Mouse (Mus musculus) MN1 (cell line): ENCODE data around the gene Vgll2.

Experiments used
- DNase-seq: peaks from one replicate; pipeline ENCODE4 v3.0.0-alpha.2; 2016; ENCODE audit warnings: low spot score

Gene Vgll2

GRCm38 (mm10) chr10:52022413-52023212 lies at the start of gene Vgll2:
Vgll2 (plus strand) TSS chr10:52022502.
- DNase-seq, result no peak

DNA sequence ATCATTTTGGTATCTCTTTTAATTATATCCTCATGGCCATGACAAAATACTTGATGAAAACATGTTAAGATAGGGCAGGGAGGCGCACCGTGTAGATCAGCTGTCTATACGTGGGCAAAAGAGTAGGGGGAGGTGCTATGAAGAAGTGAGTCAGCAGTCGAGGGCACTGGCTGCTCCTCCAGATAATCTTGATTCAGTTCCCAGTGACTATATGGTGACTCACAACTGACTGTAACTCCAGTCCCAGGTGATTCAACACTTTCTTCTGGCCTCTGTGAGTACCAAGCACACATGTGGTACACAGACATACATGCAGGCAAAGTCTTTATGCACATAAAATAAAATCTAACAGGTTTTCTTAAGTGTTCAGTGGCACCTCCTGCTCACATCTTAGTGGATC lies 47.2 kb upstream of the Vgll2 start:
- no peak for DNase-seq

GRCm38 (mm10) chr10:51975587-51975986 lies 46.7 kb upstream of the Vgll2 start:
- DNase-seq, result no peak

DNA sequence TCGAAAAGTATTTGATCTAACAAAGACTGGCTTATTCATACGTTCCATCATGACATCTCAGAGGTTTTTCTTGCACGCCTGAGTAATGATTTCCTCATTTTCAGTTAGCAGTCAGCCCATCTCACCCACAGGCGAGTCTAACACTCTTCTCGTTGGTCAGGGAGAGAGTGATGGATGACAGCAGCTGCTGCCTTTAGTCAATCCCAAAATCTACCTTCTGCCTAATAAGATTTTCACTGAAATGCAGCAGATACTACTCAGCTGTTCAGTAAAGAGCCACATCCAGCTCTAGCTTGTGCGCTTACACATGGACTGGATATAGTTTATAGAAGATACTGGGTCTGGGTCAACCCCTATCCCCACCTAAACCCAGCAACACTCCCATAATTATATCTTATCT lies 40.7 kb upstream of the Vgll2 start:
- no peak for DNase-seq

DNA sequence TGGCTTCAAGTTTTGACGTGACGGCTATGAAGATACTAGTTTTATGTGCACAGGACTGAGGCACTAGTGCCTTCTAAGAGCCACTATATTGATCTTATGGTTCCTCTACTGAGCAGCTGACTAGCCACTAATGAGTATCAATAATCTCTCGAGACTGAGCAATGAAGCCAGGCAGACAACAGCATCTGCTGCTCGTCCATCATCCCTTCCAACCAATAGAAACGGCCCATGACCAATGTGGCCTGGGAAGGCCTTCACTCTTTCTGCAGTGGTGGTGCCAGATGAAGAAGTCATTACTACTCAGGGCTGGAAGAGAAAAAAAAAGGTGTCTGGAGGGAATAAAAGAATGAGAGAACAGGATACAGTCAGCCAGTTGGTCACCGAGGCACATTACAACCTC lies 39.9 kb upstream of the Vgll2 start:
- DNase-seq, result no peak

DNA sequence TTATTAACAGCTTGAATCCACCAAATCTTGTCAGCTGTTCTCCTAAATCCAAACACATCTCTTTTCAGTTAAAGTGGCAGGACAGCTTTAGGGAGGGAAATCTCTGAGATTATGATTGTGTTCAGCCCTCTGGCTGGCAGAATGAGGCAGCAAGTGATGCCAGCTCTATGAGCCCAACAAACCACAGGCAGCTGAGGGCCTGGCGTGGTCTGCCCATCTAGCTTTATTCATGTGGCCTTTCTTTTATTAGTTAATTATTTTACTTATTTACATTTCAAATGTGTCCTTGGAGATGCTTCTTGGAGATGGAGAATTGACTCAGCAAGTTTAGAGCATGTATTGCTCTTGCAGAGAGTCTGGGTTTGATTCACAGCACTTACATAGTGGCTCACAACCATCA lies 3.8 kb upstream of the Vgll2 start:
- no peak for DNase-seq

DNA sequence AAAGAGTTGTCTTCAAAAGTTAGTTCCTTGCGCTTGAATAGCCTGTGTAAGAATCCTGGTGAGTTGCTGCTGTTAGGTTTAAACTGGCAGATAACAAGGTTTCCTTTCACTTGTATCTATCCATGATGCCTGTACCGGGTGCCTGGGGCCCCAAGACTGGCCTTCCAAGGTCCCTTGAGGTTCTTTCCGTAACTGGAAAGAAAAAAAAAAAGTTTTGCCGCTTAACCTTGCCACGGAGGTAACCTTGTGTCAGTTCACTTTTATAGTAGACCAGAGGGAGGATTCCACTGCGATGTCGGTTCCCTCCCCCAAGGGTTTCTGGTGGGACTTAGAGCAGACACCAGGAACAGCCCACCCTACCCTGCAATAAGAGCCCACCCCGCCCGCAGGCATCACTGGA lies 1.1 kb upstream of the Vgll2 start:
- no peak for DNase-seq

GRCm38 (mm10) chr10:52021736-52022394 lies 437 bp upstream of the Vgll2 start:
- no peak for DNase-seq

- no peak for DNase-seq
Observed at GRCm38 (mm10) chr10:52023213-52024052, 1.1 kb downstream of the Vgll2 start.

DNA sequence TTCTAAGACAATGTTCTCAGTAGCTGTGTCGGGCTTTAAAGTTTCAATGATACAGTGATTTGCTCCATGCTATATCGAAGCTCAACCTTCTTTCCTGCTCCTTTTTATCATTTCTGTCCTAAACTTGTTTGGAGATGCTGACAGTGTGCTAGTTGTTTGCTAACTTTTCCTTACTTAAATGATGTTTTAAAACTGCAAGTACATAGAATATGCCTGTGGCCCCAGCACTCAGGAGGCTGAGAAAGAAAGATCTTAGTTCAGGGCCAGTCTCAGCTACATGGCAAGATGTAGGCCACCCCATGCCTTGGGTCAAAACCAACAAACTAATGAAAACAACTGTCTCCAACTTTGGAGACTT lies 1.7 kb downstream of the Vgll2 start:
- no peak for DNase-seq

DNA sequence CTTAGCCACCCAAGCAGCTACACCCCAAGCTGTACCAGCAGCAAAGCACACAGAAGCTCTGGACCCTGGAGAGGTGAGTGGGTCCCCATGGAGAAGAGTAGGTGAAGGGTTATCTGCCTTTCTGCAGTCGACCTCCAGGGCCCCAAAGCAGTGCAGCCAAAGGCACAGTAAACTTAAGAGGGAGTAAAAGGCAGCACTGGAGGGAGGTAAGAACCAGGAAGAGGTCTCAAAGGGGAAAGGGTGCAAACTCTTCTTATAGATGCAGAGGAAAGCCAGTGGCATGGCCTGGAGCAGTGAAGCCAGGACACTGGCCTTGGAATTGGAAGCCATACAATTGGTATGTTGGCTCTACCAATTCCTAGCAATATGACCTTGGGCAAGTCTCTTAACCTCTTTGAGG lies 3.0 kb downstream of the Vgll2 start:
- no peak for DNase-seq

GRCm38 (mm10) chr10:52025821-52026220 lies 3.5 kb downstream of the Vgll2 start:
- no peak for DNase-seq

GRCm38 (mm10) chr10:52027161-52028035 lies 5.1 kb downstream of the Vgll2 start:
- DNase-seq, result no peak

- DNase-seq, result no peak
Observed at GRCm38 (mm10) chr10:52028561-52029370, 6.5 kb downstream of the Vgll2 start.

DNA sequence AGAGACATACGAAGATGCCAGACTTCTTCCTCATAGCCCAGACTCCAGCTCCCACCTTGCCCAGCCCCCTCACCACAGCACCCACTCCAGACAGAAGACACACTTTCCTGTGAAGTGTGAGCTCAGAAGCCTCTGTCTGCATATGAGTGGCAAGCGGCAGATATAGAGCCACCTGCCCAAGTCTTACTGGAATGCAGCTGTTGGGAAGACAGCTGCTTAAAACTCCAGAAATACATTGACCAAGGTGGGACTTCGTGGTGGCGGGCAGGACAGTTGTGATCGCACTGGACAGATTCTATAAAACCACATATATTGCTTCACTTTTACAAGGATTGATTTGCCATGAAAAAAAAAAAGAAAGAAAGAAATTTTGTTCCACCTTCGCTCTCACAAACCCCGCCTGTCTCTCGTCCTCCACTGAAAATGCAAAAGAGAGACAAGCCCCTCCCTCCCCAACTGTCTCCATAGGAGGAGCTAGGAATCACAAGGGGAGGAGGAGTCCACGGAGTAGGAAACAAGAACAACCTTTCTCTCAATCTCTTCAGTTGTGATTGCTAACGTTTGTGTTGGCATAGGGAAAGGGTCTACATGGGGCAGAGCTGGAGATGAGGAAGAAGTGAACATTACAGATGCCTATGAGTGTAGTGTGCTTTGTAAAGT lies 7.2 kb downstream of the Vgll2 start:
- no peak for DNase-seq

GRCm38 (mm10) chr10:52033729-52034128 lies 11.4 kb downstream of the Vgll2 start:
- DNase-seq, result no peak

DNA sequence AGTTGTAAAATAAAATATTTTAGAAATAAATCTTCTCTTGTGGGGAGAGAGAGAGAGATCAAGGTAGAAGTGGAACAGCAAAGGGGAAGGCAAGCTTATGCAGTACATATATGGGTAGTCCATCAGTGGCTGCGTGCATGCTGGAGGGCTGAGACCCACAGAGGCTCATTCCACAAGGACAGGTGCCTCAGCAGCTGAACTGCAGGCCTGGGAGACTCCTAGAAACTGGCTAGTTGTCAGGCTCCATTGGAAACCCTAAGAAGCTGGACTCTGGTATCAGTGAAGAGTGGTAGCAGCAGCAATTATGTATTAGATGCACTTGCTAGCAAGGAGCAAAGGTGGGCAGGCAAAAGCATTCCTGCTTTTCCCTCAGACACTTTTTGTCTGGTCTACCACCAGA lies 17.1 kb downstream of the Vgll2 start:
- DNase-seq, result no peak

- DNase-seq, result no peak
Observed at GRCm38 (mm10) chr10:52043086-52043485, 20.8 kb downstream of the Vgll2 start.

DNA sequence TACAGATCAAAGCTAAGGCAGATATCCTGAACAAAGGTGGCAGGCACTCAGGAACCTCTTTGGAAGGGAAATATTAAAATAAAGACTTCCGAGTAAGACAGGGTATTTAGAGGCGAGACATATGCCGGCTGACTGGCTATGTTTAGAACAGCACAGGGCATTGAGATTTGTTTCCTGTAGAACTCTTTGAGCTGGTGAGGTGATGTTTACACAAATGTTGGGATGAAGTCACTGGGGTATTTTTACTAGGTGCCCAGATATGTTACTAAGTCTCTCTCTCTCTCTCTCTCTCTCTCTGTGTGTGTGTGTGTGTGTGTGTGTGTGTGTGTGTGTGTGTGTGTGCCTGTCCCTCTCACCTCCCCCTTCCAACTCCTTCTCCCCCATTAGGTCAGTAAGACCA lies 26.0 kb downstream of the Vgll2 start:
- no peak for DNase-seq

GRCm38 (mm10) chr10:52072482-52072881 lies 50.2 kb downstream of the Vgll2 start:
- no peak for DNase-seq
